Mouse (Mus musculus) ovary, postnatal 14 days (tissue): Measurements from ENCODE around the gene Gsdma.
"Not testable (repeated sequence)": the region's sequence is repeated elsewhere in the genome, so short reads cannot be mapped to it uniquely, and the experiment has no call there.

Experiments
- DNase-seq: peaks from one replicate; pipeline ENCODE4 v3.0.0; 2022; ENCODE audit warnings: low spot score

Gene Gsdma

GRCm38 (mm10) chr11:98664091-98664490, at the start of gene Gsdma:
Gsdma (plus strand) TSS chr11:98664351.
- no peak for DNase-seq

- DNase-seq, result no peak
These were observed 43.4 kb upstream of the Gsdma start for GRCm38 (mm10) chr11:98620791-98621190.

- not testable (repeated sequence) for DNase-seq
These were observed 40.2 kb upstream of the Gsdma start for GRCm38 (mm10) chr11:98623981-98624380.

GRCm38 (mm10) chr11:98624381-98624780, 39.8 kb upstream of the Gsdma start:
- not testable (repeated sequence) for DNase-seq

- no peak for DNase-seq
These were observed 38.3 kb upstream of the Gsdma start, which contains the start of the genes Gm12355 and Gsdma3 for GRCm38 (mm10) chr11:98625611-98626410. Gm12355 (minus strand) TSS chr11:98625661. Gsdma3 (plus strand) TSS chr11:98626360.

- DNase-seq, result no peak
These were observed 35.4 kb upstream of the Gsdma start for GRCm38 (mm10) chr11:98628706-98629105.

GRCm38 (mm10) chr11:98630646-98631045, 33.5 kb upstream of the Gsdma start:
- no peak for DNase-seq

GRCm38 (mm10) chr11:98635312-98635970, 28.7 kb upstream of the Gsdma start:
- DNase-seq, result peak; percentile 24

- DNase-seq, result no peak
These were observed 26.6 kb upstream of the Gsdma start for GRCm38 (mm10) chr11:98637501-98637900.

- DNase-seq, result no peak
These were observed 24.1 kb upstream of the Gsdma start for GRCm38 (mm10) chr11:98640091-98640490.

- DNase-seq, result no peak
These were observed 19.4 kb upstream of the Gsdma start for GRCm38 (mm10) chr11:98644757-98645156.

- DNase-seq, result no peak
These were observed 18.2 kb upstream of the Gsdma start for GRCm38 (mm10) chr11:98645946-98646345.

GRCm38 (mm10) chr11:98646459-98646858, 17.7 kb upstream of the Gsdma start, which contains the start of gene Gsdma2:
Gsdma2 (plus strand) TSS chr11:98646759.
- no peak for DNase-seq

GRCm38 (mm10) chr11:98655076-98655475, 9.1 kb upstream of the Gsdma start:
- peak; percentile 34 for DNase-seq

GRCm38 (mm10) chr11:98660517-98660916, 3.6 kb upstream of the Gsdma start:
- DNase-seq, result peak; percentile 22

- DNase-seq, result no peak
These were observed 4.8 kb downstream of the Gsdma start for GRCm38 (mm10) chr11:98668984-98669383.

GRCm38 (mm10) chr11:98671284-98671815, 7.2 kb downstream of the Gsdma start:
- no peak for DNase-seq

- DNase-seq, result no peak
These were observed 7.7 kb downstream of the Gsdma start for GRCm38 (mm10) chr11:98671857-98672256.

- no peak for DNase-seq
These were observed 8.3 kb downstream of the Gsdma start for GRCm38 (mm10) chr11:98672482-98672881.

GRCm38 (mm10) chr11:98673136-98673535, 9.0 kb downstream of the Gsdma start:
- DNase-seq, result peak; percentile 49

GRCm38 (mm10) chr11:98675829-98676363, 11.7 kb downstream of the Gsdma start:
- DNase-seq, result no peak

GRCm38 (mm10) chr11:98680023-98680422, 15.9 kb downstream of the Gsdma start:
- no peak for DNase-seq

GRCm38 (mm10) chr11:98680595-98680994, 16.4 kb downstream of the Gsdma start:
- not testable (repeated sequence) for DNase-seq
